Mouse (Mus musculus) stomach, postnatal 0 days (tissue): ENCODE results near the gene Cask.

ENCODE experiments used
- CTCF ChIP-seq: IDR thresholded peaks from 2 replicates; pipeline ENCODE4 v1.5.1; 2016; ENCODE audit warnings: antibody characterized with exemption, low read depth, mild to moderate bottlenecking, moderate library complexity
- EP300 ChIP-seq: optimal IDR thresholded peaks from 2 replicates; pipeline ENCODE3; 2016; ENCODE audit warnings: antibody characterized with exemption

DNA sequence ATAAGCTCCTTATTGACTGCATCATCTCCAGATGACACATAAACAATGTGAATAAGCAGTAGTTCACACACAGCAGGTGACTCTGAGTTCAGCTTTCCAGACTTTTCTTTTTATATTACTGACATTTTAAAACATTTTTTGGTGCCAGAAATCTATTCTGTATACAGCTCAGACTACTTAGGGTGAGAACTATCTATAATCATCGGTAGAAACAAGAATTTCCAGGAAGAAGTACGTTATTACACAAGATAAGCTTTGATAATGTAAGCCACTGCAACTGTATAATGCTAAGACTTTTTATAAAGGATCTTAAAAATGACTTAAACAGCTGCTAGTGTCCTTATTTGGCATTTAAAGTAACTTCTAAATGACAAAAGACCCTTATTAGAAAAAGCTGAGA, 239.1 kb downstream of the Cask start:
- TF ChIP-seq CTCF = no peak
- TF ChIP-seq EP300 = no peak
